Mouse (Mus musculus): ENCODE data around the gene Rai1. TPM values are rescaled to one million over a fixed set of nuclear protein-coding genes. Genes with fewer than 3 reads are reported as not detected.

The Rai1 gene
- polyA plus RNA-seq, 1 experiment, result 123 TPM

- no peak overlapping the region for H3K4me3 ChIP-seq (ENCODE audit: insufficient read depth, low read depth, low read length)
- peaks cover 17% of the 10 kb centered on the region for H3K4me1 ChIP-seq (ENCODE audit: control insufficient read depth, insufficient read depth, low read length)
- TF ChIP-seq POLR2A (IDR thresholded peaks at IDR 0.05; ENCODE audit: insufficient read depth, low read depth, low read length) (no peak), CTCF (IDR thresholded peaks at IDR 0.05; ENCODE audit: insufficient read depth, low read depth, low read length) (no peak)
- no peak overlapping the region for H3K27ac ChIP-seq (ENCODE audit: insufficient read depth, low read depth, low read length)
- 58% methylated on average over 5 of the region's 5 CpGs for WGBS
Measured at GRCm38 (mm10) chr11:60090696-60091421, 14.0 kb upstream of the Rai1 start.

GRCm38 (mm10) chr11:60091422-60091761, 13.4 kb upstream of the Rai1 start:
- WGBS, result 62% methylated on average over 7 of the region's 7 CpGs
- TF ChIP-seq POLR2A (IDR thresholded peaks at IDR 0.05; ENCODE audit: insufficient read depth, low read depth, low read length), result no peak
- no peak for TF ChIP-seq CTCF (IDR thresholded peaks at IDR 0.05; ENCODE audit: insufficient read depth, low read depth, low read length)
- no peak overlapping the region for H3K4me3 ChIP-seq (ENCODE audit: insufficient read depth, low read depth, low read length)
- peaks cover 17% of the 10 kb centered on the region for H3K4me1 ChIP-seq (ENCODE audit: control insufficient read depth, insufficient read depth, low read length)
- H3K27ac ChIP-seq (ENCODE audit: insufficient read depth, low read depth, low read length), result no peak overlapping the region

GRCm38 (mm10) chr11:60093227-60093626, 11.6 kb upstream of the Rai1 start:
- no peak overlapping the region for H3K27ac ChIP-seq (ENCODE audit: insufficient read depth, low read depth, low read length)
- peaks cover 17% of the 10 kb centered on the region for H3K4me1 ChIP-seq (ENCODE audit: control insufficient read depth, insufficient read depth, low read length)
- no peak overlapping the region for H3K4me3 ChIP-seq (ENCODE audit: insufficient read depth, low read depth, low read length)
- TF ChIP-seq POLR2A (IDR thresholded peaks at IDR 0.05; ENCODE audit: insufficient read depth, low read depth, low read length), result no peak
- no peak for TF ChIP-seq CTCF (IDR thresholded peaks at IDR 0.05; ENCODE audit: insufficient read depth, low read depth, low read length)

- H3K4me3 ChIP-seq (ENCODE audit: insufficient read depth, low read depth, low read length), result no peak overlapping the region
- no peak overlapping the region for H3K27ac ChIP-seq (ENCODE audit: insufficient read depth, low read depth, low read length)
- TF ChIP-seq POLR2A (IDR thresholded peaks at IDR 0.05; ENCODE audit: insufficient read depth, low read depth, low read length) (no peak), CTCF (IDR thresholded peaks at IDR 0.05; ENCODE audit: insufficient read depth, low read depth, low read length) (no peak)
- H3K4me1 ChIP-seq (ENCODE audit: control insufficient read depth, insufficient read depth, low read length), result peaks cover 17% of the 10 kb centered on the region
- WGBS, result 47% methylated on average over 7 of the region's 7 CpGs
Measured at GRCm38 (mm10) chr11:60093984-60094587, 10.7 kb upstream of the Rai1 start.

- Histone ChIP-seq H3K27ac (ENCODE audit: insufficient read depth, low read depth, low read length) (no peak overlapping the region), H3K4me3 (ENCODE audit: insufficient read depth, low read depth, low read length) (no peak overlapping the region), H3K4me1 (ENCODE audit: control insufficient read depth, insufficient read depth, low read length) (peaks cover 17% of the 10 kb centered on the region)
- 71% methylated on average over 9 of the region's 9 CpGs for WGBS
- TF ChIP-seq CTCF (IDR thresholded peaks at IDR 0.05; ENCODE audit: insufficient read depth, low read depth, low read length) (no peak), POLR2A (IDR thresholded peaks at IDR 0.05; ENCODE audit: insufficient read depth, low read depth, low read length) (no peak)
Measured at GRCm38 (mm10) chr11:60094909-60095810, 9.7 kb upstream of the Rai1 start.

- TF ChIP-seq POLR2A (IDR thresholded peaks at IDR 0.05; ENCODE audit: insufficient read depth, low read depth, low read length) (no peak), CTCF (IDR thresholded peaks at IDR 0.05; ENCODE audit: insufficient read depth, low read depth, low read length) (no peak)
- no peak overlapping the region for H3K4me3 ChIP-seq (ENCODE audit: insufficient read depth, low read depth, low read length)
- H3K4me1 ChIP-seq (ENCODE audit: control insufficient read depth, insufficient read depth, low read length), result peaks cover 7% of the 10 kb centered on the region
- 85% methylated on average over 8 of the region's 8 CpGs for WGBS
- no peak overlapping the region for H3K27ac ChIP-seq (ENCODE audit: insufficient read depth, low read depth, low read length)
Measured at GRCm38 (mm10) chr11:60099555-60100186, 5.1 kb upstream of the Rai1 start.

GRCm38 (mm10) chr11:60100827-60101555, 3.8 kb upstream of the Rai1 start:
- H3K4me1 ChIP-seq (ENCODE audit: control insufficient read depth, insufficient read depth, low read length), result peaks cover 7% of the 10 kb centered on the region
- no peak for TF ChIP-seq POLR2A (IDR thresholded peaks at IDR 0.05; ENCODE audit: insufficient read depth, low read depth, low read length)
- no peak for TF ChIP-seq CTCF (IDR thresholded peaks at IDR 0.05; ENCODE audit: insufficient read depth, low read depth, low read length)
- no peak overlapping the region for H3K4me3 ChIP-seq (ENCODE audit: insufficient read depth, low read depth, low read length)
- 88% methylated on average over 4 of the region's 4 CpGs for WGBS
- no peak overlapping the region for H3K27ac ChIP-seq (ENCODE audit: insufficient read depth, low read depth, low read length)

- WGBS, result 84% methylated on average over 4 of the region's 4 CpGs
- Histone ChIP-seq H3K4me3 (ENCODE audit: insufficient read depth, low read depth, low read length) (no peak overlapping the region), H3K27ac (ENCODE audit: insufficient read depth, low read depth, low read length) (no peak overlapping the region), H3K4me1 (ENCODE audit: control insufficient read depth, insufficient read depth, low read length) (peaks cover 12% of the 10 kb centered on the region)
- TF ChIP-seq POLR2A (IDR thresholded peaks at IDR 0.05; ENCODE audit: insufficient read depth, low read depth, low read length) (no peak), CTCF (IDR thresholded peaks at IDR 0.05; ENCODE audit: insufficient read depth, low read depth, low read length) (no peak)
Measured at GRCm38 (mm10) chr11:60101986-60102385, 2.8 kb upstream of the Rai1 start.
